ENCODE assay signal across 8 mouse cellular contexts in genomic region chr1:14108450-14109189, GRCm38 (mm10).
A peak's percentile ranks its signal among the peaks of the same experiment; 100 is the strongest.
DNase-seq lines count a peak whose midpoint lies in the region; ATAC-seq and TF ChIP-seq lines count a peak whose summit lies in the region.

No protein-coding gene starts in this region.

- no peak for TF ChIP-seq EP300 in stomach, postnatal 0 days (optimal IDR thresholded peaks at IDR 0.05)

- no peaks in the 10 kb centered on the region for H3K4me1 ChIP-seq in hindbrain, postnatal 0 days (ENCODE audit: insufficient read depth, low read length)
- peaks cover 2% of the 10 kb centered on the region; the same call in 1 of the 2 replicates for H3K4me1 ChIP-seq in limb, embryonic 14.5 days (ENCODE audit: control insufficient read depth, insufficient read depth, low read length)
- H3K4me1 ChIP-seq in stomach, postnatal 0 days (replicated peaks; ENCODE audit: control insufficient read depth, insufficient read depth) = no peaks in the 10 kb centered on the region

- 34% methylated on average over 7 of the region's 7 CpGs for WGBS in hindbrain, postnatal 0 days
- whole genome bisulfite sequencing in limb, embryonic 14.5 days = 53% methylated on average over 7 of the region's 7 CpGs
- WGBS in stomach, postnatal 0 days = 53% methylated on average over 7 of the region's 7 CpGs

- H3K9me3 ChIP-seq in hindbrain, postnatal 0 days (ENCODE audit: low read length) = no peaks in the 10 kb centered on the region
- no peaks in the 10 kb centered on the region for H3K9me3 ChIP-seq in limb, embryonic 14.5 days (ENCODE audit: control insufficient read depth, low read length)
- no peaks in the 10 kb centered on the region for H3K9me3 ChIP-seq in stomach, postnatal 0 days (ENCODE audit: control insufficient read depth, low read length)

- no peak for TF ChIP-seq POLR2A in limb, embryonic 14.5 days (IDR thresholded peaks at IDR 0.05; ENCODE audit: borderline replicate concordance, extremely low read depth, insufficient read depth, insufficient read length)

- no peak overlapping the region for H3K9ac ChIP-seq in hindbrain, postnatal 0 days (replicated peaks; ENCODE audit: low read length)
- no peak overlapping the region for H3K9ac ChIP-seq in limb, embryonic 14.5 days (ENCODE audit: low read depth, low read length, severe bottlenecking)
- H3K9ac ChIP-seq in stomach, postnatal 0 days (ENCODE audit: low read length) = no peak overlapping the region

- H3K4me3 ChIP-seq in hindbrain, postnatal 0 days (ENCODE audit: low read length) = no peak overlapping the region
- H3K4me3 ChIP-seq in limb, embryonic 14.5 days (replicated peaks; ENCODE audit: low read length) = no peak overlapping the region
- no peak overlapping the region for H3K4me3 ChIP-seq in stomach, postnatal 0 days (ENCODE audit: low read depth, low read length)

- no peak for TF ChIP-seq CTCF in hindbrain, postnatal 0 days (IDR thresholded peaks at IDR 0.05; ENCODE audit: low read depth)
- no peak for TF ChIP-seq CTCF in stomach, postnatal 0 days (IDR thresholded peaks at IDR 0.05; ENCODE audit: low read depth)

- H3K4me2 ChIP-seq in hindbrain, postnatal 0 days (ENCODE audit: low read depth, low read length) = no peak overlapping the region
- H3K4me2 ChIP-seq in limb, embryonic 14.5 days (replicated peaks; ENCODE audit: low read depth, low read length, severe bottlenecking) = no peak overlapping the region
- H3K4me2 ChIP-seq in stomach, postnatal 0 days (replicated peaks; ENCODE audit: low read depth) = no peak overlapping the region

- H3K27me3 ChIP-seq in hindbrain, postnatal 0 days (ENCODE audit: insufficient read depth, low read length) = no peaks in the 10 kb centered on the region
- no peaks in the 10 kb centered on the region for H3K27me3 ChIP-seq in limb, embryonic 14.5 days (ENCODE audit: control insufficient read depth, insufficient read depth, low read length)
- no peaks in the 10 kb centered on the region for H3K27me3 ChIP-seq in stomach, postnatal 0 days (ENCODE audit: control insufficient read depth, insufficient read depth, low read length)

- DNase-seq in lung, postnatal 14 days = peak; percentile 2
- no peak for DNase-seq in lung, postnatal 36 days
- peak; percentile 3 for DNase-seq in cerebellum, adult 8-10 months
- DNase-seq in hindbrain, postnatal 0 days (ENCODE audit: low spot score) = peak; percentile 90
- peak; percentile 60 for DNase-seq in limb, embryonic 14.5 days (ENCODE audit: low spot score)
- no peak for DNase-seq in spleen, adult 18-20 months
- DNase-seq in retina, postnatal 1 day = no peak
- no peak for DNase-seq in stomach, postnatal 0 days (ENCODE audit: low spot score)

- no peak overlapping the region; the same call in 1 of the 2 replicates for H3K27ac ChIP-seq in hindbrain, postnatal 0 days
- H3K27ac ChIP-seq in limb, embryonic 14.5 days (replicated peaks; ENCODE audit: low read depth, low read length) = no peak overlapping the region
- no peak overlapping the region for H3K27ac ChIP-seq in stomach, postnatal 0 days (replicated peaks)

- no peaks in the 10 kb centered on the region for H3K36me3 ChIP-seq in hindbrain, postnatal 0 days (ENCODE audit: insufficient read depth, low read length)
- H3K36me3 ChIP-seq in limb, embryonic 14.5 days (ENCODE audit: control insufficient read depth, insufficient read depth, low read length) = no peaks in the 10 kb centered on the region
- no peaks in the 10 kb centered on the region for H3K36me3 ChIP-seq in stomach, postnatal 0 days (ENCODE audit: control insufficient read depth, insufficient read depth, low read length)

- ATAC-seq in hindbrain, postnatal 0 days = peak; percentile 85
- ATAC-seq in limb, embryonic 14.5 days (ENCODE audit: low FRiP score, low read depth) = 0 out of 2 replicates have a peak, but pooled peaks have one; percentile 19
- no peak for ATAC-seq in stomach, postnatal 0 days (ENCODE audit: low FRiP score, low TSS enrichment)

Comparison
In these comparisons a context has a peak if more than half of its experiments do, and no peak if none do; other contexts are left out.
1. DNase-seq: peak in lung, postnatal 14 days (single experiment), cerebellum, adult 8-10 months (single experiment), hindbrain, postnatal 0 days (single experiment) and limb, embryonic 14.5 days (single experiment); none in lung, postnatal 36 days (single experiment), spleen, adult 18-20 months (0 of 2), retina, postnatal 1 day (single experiment) and stomach, postnatal 0 days (single experiment).